Mouse (Mus musculus): ENCODE data around the gene Rapgef4.

Rapgef4 gene

DNA sequence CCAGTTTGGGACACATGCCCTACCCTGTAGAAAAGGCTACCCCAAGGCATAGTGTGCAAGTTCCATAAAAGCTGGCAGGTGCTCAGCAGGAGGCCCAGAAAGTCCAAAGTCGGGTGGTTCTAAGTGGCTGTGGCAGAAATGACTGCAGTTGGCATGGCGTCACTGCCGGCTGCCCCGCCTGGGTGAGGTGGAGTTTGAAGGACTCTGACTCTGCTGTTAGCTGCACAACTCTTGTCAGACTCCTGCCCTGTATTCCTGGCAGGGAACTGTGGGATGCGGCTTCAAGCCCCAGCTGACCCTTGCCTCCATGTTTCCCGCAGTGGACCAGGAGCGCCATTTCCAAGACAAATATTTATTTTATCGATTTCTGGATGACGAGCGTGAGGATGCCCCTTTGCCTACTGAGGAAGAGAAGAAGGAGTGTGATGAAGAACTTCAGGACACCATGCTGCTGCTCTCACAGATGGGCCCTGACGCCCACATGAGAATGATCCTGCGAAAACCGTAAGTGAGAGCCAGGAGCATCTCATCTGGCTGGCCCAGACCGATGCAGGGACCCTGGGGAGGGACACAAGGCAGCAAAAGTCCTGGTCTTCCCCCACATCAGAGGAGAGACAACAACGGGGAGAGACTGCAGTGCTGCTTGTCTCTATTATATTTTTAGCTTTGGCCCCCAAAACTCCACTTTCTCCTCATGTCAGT is 198.7 kb downstream of the Rapgef4 start:
- no peak for DNase-seq (ENCODE audit: low spot score in 2 of 2)

- DNase-seq (ENCODE audit: low spot score in 2 of 2): no peak
Measured at GRCm38 (mm10) chr2:72181443-72181842, 200.4 kb downstream of the Rapgef4 start.

DNA sequence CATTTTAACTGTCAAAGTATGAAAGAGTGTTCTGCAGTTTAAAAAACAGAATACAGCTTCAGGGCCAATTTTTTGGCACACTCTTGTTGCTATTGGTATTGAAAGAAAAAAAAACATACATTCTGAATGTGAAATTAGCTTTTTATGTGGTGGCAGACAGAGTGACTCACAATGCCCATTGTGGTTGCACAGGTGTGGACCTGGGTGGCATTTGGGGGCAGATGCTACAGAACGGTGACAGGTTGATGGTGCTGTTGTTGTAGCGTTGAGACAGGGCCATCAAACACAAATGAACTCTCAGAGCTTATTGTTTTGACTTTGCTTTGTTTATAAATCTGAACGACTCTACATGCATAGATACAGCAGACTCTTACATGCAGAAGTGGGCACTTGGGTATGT is 202.7 kb downstream of the Rapgef4 start:
- DNase-seq (ENCODE audit: low spot score in 2 of 2): peak; percentile 47 to 54

DNA sequence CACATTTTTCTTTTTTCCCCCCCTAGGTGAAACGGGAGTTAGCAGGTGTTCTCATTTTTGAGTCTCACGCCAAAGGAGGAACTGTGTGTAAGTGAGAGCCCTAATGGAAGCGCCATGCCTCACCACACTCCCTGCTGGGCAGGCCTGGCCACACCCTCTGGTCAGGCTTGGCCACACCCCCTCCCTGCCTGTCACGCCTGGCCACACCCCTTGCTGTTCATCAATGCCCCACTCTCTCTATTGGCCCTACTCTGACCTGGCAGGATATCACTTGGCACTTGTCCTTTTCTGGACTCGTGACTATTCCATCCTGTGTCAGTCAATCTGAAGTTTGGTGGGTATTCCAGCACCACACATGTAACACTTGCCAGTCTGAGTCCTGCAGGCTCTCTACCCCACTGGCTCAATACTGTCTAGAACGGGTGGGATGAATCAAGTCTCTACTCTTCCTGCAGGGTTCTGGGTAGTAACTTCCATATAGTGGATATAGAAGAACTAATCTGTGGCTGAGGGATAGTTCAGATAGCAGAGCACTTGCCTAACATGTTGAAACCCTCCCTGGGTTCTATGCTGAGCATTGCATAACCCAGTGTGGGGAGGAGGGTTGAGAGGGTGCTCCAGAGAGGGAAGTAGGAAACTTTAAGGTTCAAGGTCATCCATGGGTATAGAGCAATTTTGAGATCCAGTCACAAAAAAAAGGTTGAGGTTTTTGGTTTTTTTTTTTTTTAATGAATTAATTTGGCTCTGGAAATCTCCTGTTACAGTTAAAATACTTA is 215.3 kb downstream of the Rapgef4 start:
- DNase-seq (ENCODE audit: low spot score in 2 of 2): no peak

GRCm38 (mm10) chr2:72197026-72197425 is 216.0 kb downstream of the Rapgef4 start:
- DNase-seq (ENCODE audit: low spot score in 2 of 2): peak; percentile 19 to 48

DNA sequence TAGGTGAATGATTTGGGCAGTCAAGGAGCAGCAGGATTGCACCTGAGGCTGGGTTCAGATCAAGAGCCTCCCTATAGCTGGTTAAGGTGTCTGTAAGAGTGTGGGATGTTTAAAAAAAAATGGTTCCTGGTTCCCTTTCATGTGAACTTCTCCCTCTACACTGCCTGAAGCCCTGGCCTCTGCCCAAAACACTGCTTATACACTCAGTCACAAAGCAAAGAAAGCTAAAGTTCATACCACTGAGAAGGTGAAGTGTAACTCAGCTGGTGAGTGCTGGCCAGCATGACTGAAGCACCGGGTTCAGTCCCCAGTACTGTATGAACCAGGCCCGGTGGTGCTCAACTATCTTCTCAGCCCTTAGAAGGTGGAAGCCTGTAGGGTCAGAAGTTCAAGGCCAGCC is 218.4 kb downstream of the Rapgef4 start:
- no peak for DNase-seq (ENCODE audit: low spot score in 2 of 2)

DNA sequence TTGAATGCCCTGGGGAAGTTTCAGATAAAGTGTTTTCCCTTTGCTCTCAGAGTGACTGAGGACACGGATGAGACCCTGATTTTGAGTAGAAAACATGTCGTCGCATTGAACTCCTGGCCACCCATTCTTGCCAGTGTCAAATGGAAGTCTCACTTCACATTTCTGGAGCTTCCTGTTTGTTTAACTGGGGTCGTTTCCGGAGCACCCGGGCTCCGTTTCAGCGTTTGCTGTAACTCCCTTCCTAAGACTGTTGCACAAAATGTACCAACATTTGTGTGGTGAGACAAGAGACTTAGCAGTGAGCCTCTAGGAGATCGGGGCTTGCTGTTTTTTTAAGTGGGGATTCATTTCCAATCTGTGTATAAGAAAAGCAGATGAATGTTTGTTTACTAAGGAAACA is 220.5 kb downstream of the Rapgef4 start:
- DNase-seq (ENCODE audit: low spot score in 2 of 2): peak; percentile 19 to 41

- no peak for DNase-seq (ENCODE audit: low spot score in 2 of 2)
Measured at GRCm38 (mm10) chr2:72202252-72202651, 221.2 kb downstream of the Rapgef4 start.

DNA sequence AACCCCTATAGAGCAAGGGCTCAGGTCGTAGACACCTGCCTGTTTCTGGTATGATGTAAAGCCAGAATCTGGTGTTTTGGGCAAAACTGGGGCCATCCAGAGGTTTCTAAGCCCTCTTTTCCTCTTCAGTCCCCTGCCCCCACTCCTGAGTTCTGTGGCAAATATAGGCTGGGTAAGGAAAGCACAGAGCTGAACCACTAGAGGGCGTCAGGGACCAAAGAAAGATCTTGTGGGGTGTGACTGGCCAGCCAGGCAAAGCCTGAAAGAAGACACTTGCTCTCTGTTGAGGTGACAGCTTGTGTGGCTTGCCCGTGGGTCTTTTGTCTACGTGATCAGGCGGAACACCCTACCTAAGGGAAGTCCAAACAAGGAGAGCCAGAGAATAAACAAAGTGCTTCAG is 222.6 kb downstream of the Rapgef4 start:
- DNase-seq (ENCODE audit: low spot score in 2 of 2): peak; percentile 79 to 94

GRCm38 (mm10) chr2:72205869-72206268 is 224.8 kb downstream of the Rapgef4 start:
- DNase-seq (ENCODE audit: low spot score in 2 of 2): peak; percentile 61 to 73

DNA sequence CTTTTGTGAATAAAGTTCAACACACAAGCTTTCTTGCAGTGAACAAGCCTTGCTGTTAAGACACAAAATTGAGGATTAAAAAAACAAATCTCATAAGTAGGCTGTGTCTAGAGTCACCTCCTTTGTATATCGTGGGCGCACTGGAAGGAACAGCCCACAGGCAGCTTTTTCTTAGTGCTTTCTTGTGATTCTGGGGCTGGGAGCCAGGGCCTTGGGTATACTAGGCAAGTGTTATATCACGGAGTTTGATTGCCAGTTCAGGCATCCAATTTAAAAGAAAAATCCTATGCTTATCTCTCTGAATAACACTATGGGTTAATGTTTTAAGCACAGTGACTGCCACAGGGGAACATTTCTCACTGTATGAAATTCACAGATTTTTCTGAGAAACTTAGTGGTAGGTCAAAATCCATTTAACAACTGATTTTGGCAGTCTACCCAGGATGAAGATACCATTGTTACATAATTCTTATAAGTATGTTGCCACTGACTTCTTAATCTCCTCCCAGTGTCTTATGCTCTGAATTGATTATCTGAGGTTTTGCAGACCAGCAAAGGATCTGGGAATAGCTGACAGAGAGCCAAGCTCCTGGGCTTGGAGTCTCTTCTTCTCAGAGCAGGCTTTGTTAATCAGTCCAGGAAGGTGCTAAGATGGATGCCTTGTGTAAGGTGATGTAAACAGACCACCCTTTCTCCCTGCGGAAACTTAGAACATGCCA is 225.6 kb downstream of the Rapgef4 start:
- no peak for DNase-seq (ENCODE audit: low spot score in 2 of 2)

DNA sequence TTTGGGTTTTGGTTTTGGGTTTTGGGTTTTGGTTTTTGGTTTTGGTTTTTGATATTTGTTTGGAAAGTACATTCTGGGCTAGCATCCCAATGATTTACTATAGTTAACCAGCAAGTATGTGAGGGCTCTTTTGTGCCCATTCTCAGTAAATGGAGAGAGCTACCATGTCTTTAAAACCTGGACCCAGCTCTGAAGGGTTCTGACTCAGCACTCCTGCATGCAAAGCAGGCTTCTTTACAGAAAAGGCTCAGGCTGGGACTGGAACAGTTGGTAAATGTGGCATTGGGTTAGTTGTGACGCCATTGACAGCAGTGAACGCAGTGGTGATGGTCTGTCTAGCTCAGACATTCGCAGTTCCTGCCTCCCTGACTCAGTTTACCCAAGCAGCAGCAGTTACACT is 236.3 kb downstream of the Rapgef4 start:
- DNase-seq (ENCODE audit: low spot score in 2 of 2): no peak

DNA sequence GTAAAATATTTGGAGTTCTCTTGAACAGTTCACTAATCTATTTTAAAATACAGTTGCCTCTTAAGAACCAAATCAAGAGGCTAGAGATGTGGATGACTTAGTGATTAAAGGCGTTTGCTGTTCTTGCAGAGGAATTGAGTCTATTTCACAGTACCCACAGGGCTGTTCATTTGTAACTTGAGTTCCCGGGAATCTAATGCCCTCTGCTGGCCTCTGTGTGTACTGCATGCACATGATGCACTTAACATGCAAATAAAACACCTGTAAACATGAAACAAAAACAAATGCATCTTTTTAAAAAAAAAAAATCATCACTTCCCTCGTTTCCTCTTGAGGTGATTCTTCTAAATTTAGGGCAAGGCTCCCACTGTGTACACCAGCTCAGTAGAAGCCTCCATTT is 238.9 kb downstream of the Rapgef4 start:
- peak; percentile 62 to 82 for DNase-seq (ENCODE audit: low spot score in 2 of 2)

DNA sequence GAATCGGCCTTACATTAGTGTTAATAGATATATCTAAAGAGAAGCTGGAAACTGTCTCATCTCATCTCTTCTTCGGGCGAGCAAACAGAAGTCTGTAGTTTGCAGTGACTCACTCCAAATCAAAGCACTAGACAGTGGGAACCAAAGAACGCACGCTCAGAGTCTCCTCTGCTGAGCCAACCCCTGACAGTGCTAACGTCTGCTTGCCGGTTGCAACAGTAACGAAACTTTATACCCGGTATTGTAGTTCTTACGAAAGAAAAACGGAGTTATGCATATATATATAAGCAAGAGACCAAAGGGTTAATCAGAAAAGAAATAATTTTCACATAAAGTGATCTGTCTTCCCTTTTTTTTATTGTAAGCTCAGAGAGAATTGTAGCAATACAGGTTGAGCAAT is 240.2 kb downstream of the Rapgef4 start:
- no peak for DNase-seq (ENCODE audit: low spot score in 2 of 2)

GRCm38 (mm10) chr2:72221706-72222105 is 240.7 kb downstream of the Rapgef4 start:
- no peak for DNase-seq (ENCODE audit: low spot score in 2 of 2)

DNA sequence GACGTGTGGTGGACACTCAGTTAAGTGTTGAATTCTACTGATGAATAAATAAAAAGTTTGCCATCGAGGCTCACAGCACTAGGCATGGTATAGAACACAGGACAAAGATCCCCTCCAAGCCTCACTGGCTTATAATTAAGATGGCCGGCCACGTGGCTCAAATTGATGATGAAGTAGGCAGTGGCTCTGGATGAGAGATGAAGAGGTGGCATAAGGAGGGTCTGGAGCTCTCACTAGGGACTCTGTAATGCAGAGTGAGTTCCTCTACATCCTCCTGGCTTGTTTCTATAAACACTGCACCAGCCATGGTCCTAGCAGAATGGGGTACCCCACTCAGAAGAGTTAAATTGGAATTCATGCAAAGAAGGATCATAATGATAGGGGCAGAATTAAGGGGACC is 241.2 kb downstream of the Rapgef4 start:
- DNase-seq (ENCODE audit: low spot score in 2 of 2): no peak

GRCm38 (mm10) chr2:72222736-72223455 is 241.9 kb downstream of the Rapgef4 start:
- DNase-seq (ENCODE audit: low spot score in 2 of 2): no peak

- DNase-seq (ENCODE audit: low spot score in 2 of 2): no peak
Measured at GRCm38 (mm10) chr2:72223479-72223878, 242.4 kb downstream of the Rapgef4 start.

DNA sequence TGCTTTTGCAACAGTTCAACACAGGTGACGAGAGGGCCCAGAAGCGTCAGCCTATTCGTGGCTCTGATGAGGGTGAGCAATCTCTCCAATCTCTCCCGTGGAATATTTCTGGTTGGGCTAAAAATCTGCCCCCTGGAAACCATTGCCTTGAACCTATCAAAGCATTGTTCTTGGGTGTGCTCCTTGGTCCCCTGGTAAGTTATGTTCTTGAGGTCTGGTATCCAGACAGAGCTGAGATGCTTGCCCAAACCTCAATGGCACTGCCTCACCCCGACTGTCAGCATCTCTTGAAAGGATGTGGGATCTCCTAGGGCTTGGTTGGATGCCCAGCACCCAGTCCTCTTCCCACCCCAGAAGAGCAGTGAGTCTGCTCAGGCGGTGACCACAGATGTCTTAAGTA is 245.0 kb downstream of the Rapgef4 start:
- no peak for DNase-seq (ENCODE audit: low spot score in 2 of 2)

GRCm38 (mm10) chr2:72227416-72227815 is 246.4 kb downstream of the Rapgef4 start:
- DNase-seq (ENCODE audit: low spot score in 2 of 2): no peak

- DNase-seq (ENCODE audit: low spot score in 2 of 2): no peak
Measured at GRCm38 (mm10) chr2:72228881-72229280, 247.8 kb downstream of the Rapgef4 start.

- DNase-seq (ENCODE audit: low spot score in 2 of 2): no peak
Measured at GRCm38 (mm10) chr2:72230545-72230944, 249.5 kb downstream of the Rapgef4 start.
